31 mouse cellular contexts compared by ENCODE assay signal in the genomic region with DNA sequence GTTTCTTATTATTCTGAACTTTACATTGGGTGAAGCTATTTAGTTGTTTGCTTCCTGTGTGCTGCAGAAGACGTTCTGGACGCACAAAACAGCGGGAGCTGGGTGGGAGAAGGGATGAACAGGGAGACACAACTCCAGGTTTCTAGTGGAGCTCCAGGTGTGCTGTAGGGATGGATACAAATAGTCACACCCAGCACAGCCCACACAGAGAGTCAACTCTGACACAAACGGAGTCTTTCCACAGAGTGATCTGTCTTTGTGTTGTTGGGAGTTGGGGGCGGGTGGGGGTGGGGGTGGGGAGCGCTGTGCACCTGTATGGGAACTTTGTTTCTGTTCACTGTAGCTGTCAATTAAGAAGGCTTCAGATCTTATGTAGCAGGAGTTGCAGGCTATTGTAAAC. TPM values are rescaled to one million over a fixed set of nuclear protein-coding genes. Genes with fewer than 3 reads are reported as not detected.
DNase-seq lines count a peak whose midpoint lies in the region; ATAC-seq and TF ChIP-seq lines count a peak whose summit lies in the region.
"Had no signal": no experiment of that assay in that cellular context is flagged by ENCODE, and none has a peak within 500 bp of the region (broad histone marks: within the 10 kb centered on the region; RNA-seq: fewer than 3 reads in every experiment).

No protein-coding gene starts in this region.

- H3K4me1 ChIP-seq in heart, postnatal 0 days (ENCODE audit: control insufficient read depth, insufficient read depth) = peaks cover 3% of the 10 kb centered on the region; the same call in 1 of the 2 replicates
- peaks cover 26% of the 10 kb centered on the region for H3K4me1 ChIP-seq in thymus, adult 2 months (replicated peaks; ENCODE audit: control insufficient read depth, insufficient read depth, low read length)
- H3K4me1 ChIP-seq in ES-Bruce4 (ENCODE audit: control insufficient read depth, insufficient read depth, low read length) = peaks cover 10% of the 10 kb centered on the region

- no peak for TF ChIP-seq EP300 in heart, postnatal 0 days (IDR thresholded peaks at IDR 0.05; ENCODE audit: low read depth)
- no peak for TF ChIP-seq EP300 in ES-Bruce4 (IDR thresholded peaks at IDR 0.05; ENCODE audit: insufficient read depth, low read depth, low read length)

- no peak for TF ChIP-seq POLR2A in thymus, adult 2 months (IDR thresholded peaks at IDR 0.05; ENCODE audit: control insufficient read depth, extremely low read depth, insufficient read depth, low read length, poor library complexity)
- no peak for TF ChIP-seq POLR2A in ES-Bruce4 (IDR thresholded peaks at IDR 0.05; ENCODE audit: insufficient read depth, low read length)

- TF ChIP-seq CTCF in heart, postnatal 0 days (IDR thresholded peaks at IDR 0.05; ENCODE audit: low read depth) = no peak
- TF ChIP-seq CTCF in thymus, adult 2 months (IDR thresholded peaks at IDR 0.05; ENCODE audit: borderline replicate concordance, control insufficient read depth, extremely low read depth, insufficient read depth, low read length, poor library complexity) = no peak
- no peak for TF ChIP-seq CTCF in ES-Bruce4 (IDR thresholded peaks at IDR 0.05; ENCODE audit: low read depth, low read length)

- DNase-seq in heart, postnatal 0 days (ENCODE audit: low spot score) = no peak
- no peak for DNase-seq in heart, adult 8-10 months (ENCODE audit: low spot score)
- no peak for DNase-seq in thymus, adult 2 months
- DNase-seq in thymus, postnatal 10 days (ENCODE audit: low spot score in 2 of 2) = no peak
- DNase-seq in thymus, postnatal 4 days = peak; percentile 49
- DNase-seq in cerebellum, postnatal 25 days = no peak
- no peak for DNase-seq in right cerebral cortex, postnatal 4 days
- DNase-seq: adrenal gland, postnatal 10 days; adrenal gland, postnatal 36 days; cerebellum, adult 18-20 months; cerebellum, adult 9-10 months; cerebellum, postnatal 14 days; forebrain, postnatal 0 days; gastrocnemius, adult 2 months; gastrocnemius, postnatal 14 days; heart, adult 18-20 months had no signal

- H3K27ac ChIP-seq in heart, postnatal 0 days (ENCODE audit: low read depth) = peak overlapping the region; percentile 51; the same call in 1 of the 2 replicates
- H3K27ac ChIP-seq in thymus, adult 2 months (ENCODE audit: control insufficient read depth, insufficient read depth, low read length) = peak overlapping the region; percentile 95
- H3K27ac ChIP-seq in ES-Bruce4 (ENCODE audit: insufficient read depth, low read length) = peak overlapping the region; percentile 49; the same call in 1 of the 2 replicates
- H3K27ac ChIP-seq: embryonic facial prominence, embryonic 12.5 days; embryonic facial prominence, embryonic 15.5 days; gastrocnemius, adult 2 months; heart, embryonic 10.5 days; heart, embryonic 13.5 days; hindbrain, embryonic 14.5 days; hindbrain, postnatal 0 days had no signal

- H3K27me3 ChIP-seq in heart, postnatal 0 days (ENCODE audit: control insufficient read depth, insufficient read depth, low read length) = no peaks in the 10 kb centered on the region
- no peaks in the 10 kb centered on the region; the same call in 1 of the 2 replicates for H3K27me3 ChIP-seq in thymus, adult 2 months (ENCODE audit: control insufficient read depth, insufficient read depth, low read length)
- no peaks in the 10 kb centered on the region for H3K27me3 ChIP-seq in ES-Bruce4 (ENCODE audit: control insufficient read depth, insufficient read depth, low read length, poor library complexity, severe bottlenecking)
- H3K27me3 ChIP-seq: embryonic facial prominence, embryonic 12.5 days; embryonic facial prominence, embryonic 15.5 days; Patski had no signal

- H3K9ac ChIP-seq in heart, postnatal 0 days (replicated peaks; ENCODE audit: low read depth, low read length) = no peak overlapping the region
- H3K9ac ChIP-seq in ES-Bruce4 (ENCODE audit: low read depth, poor library complexity, severe bottlenecking) = no peak overlapping the region
- H3K9ac ChIP-seq: embryonic facial prominence, embryonic 12.5 days; embryonic facial prominence, embryonic 15.5 days; forebrain, postnatal 0 days; heart, embryonic 13.5 days; hindbrain, embryonic 14.5 days had no signal

- H3K4me3 ChIP-seq in heart, postnatal 0 days (ENCODE audit: low read depth, low read length) = no peak overlapping the region
- no peak overlapping the region for H3K4me3 ChIP-seq in thymus, adult 2 months (ENCODE audit: control insufficient read depth, insufficient read depth, low read length)
- H3K4me3 ChIP-seq in ES-Bruce4 (ENCODE audit: low read depth, low read length) = no peak overlapping the region
- H3K4me3 ChIP-seq: embryonic facial prominence, embryonic 12.5 days; embryonic facial prominence, embryonic 15.5 days; gastrocnemius, adult 2 months; heart, embryonic 10.5 days; heart, embryonic 13.5 days had no signal

- 43% methylated on average over 6 of the region's 6 CpGs for WGBS in heart, postnatal 0 days
- WGBS in thymus, adult 2 months = 32% methylated on average over 6 of the region's 6 CpGs

- no peaks in the 10 kb centered on the region for H3K36me3 ChIP-seq in heart, postnatal 0 days (replicated peaks; ENCODE audit: control insufficient read depth, insufficient read depth, low read length)
- H3K36me3 ChIP-seq in thymus, adult 2 months (ENCODE audit: control insufficient read depth, insufficient read depth, low read length) = no peaks in the 10 kb centered on the region
- no peaks in the 10 kb centered on the region for H3K36me3 ChIP-seq in ES-Bruce4 (ENCODE audit: control insufficient read depth, insufficient read depth, low read length, poor library complexity, severe bottlenecking)
- H3K36me3 ChIP-seq: embryonic facial prominence, embryonic 12.5 days; embryonic facial prominence, embryonic 15.5 days; heart, embryonic 10.5 days; heart, embryonic 13.5 days had no signal

- H3K4me2 ChIP-seq in heart, postnatal 0 days (ENCODE audit: low read depth, low read length) = no peak overlapping the region
- H3K4me2 ChIP-seq: embryonic facial prominence, embryonic 12.5 days; embryonic facial prominence, embryonic 15.5 days; heart, embryonic 13.5 days; hindbrain, embryonic 14.5 days had no signal

- H3K9me3 ChIP-seq in heart, postnatal 0 days (replicated peaks; ENCODE audit: control insufficient read depth, low read length) = no peaks in the 10 kb centered on the region; the same call in 1 of the 2 replicates
- no peaks in the 10 kb centered on the region for H3K9me3 ChIP-seq in ES-Bruce4 (replicated peaks; ENCODE audit: control insufficient read depth, insufficient read depth, low read length, poor library complexity, severe bottlenecking)
- H3K9me3 ChIP-seq: embryonic facial prominence, embryonic 12.5 days; embryonic facial prominence, embryonic 15.5 days; heart, embryonic 10.5 days had no signal

- ATAC-seq in heart, postnatal 0 days (ENCODE audit: insufficient read depth, low read depth) = no peak
- ATAC-seq: forebrain, embryonic 14.5 days; forebrain, postnatal 0 days; hindbrain, postnatal 0 days; inflammation-experienced regulatory T-cells, adult 6 months; Patski had no signal

RNA-seq across cellular contexts. Expression of a gene that starts 7.9 kb away (rescaled TPM):
- total RNA-seq in heart, postnatal 0 days (2014; rRNA removed; ENCODE audit: low replicate concordance) = 15.6 and 19.4 TPM in 2 replicates
- polyA plus RNA-seq in heart, postnatal 0 days (2015; fragmentation: Nextera tagmentation; extraction: Ambion mirVana) = 5.7 and 6.1 TPM in 2 replicates
- 1 to 10 TPM; 2.0 to 2.8 (median 2.6) TPM for total RNA-seq in heart, adult 8-10 months (2022)
- polyA plus RNA-seq in thymus, adult 2 months (2012; rRNA removed) = 102 and 127 TPM in 2 replicates
- polyA plus RNA-seq in ES-Bruce4 (2011; ENCODE audit: insufficient read depth, insufficient read length, low read depth, missing spikeins) = 16.8 and 18.7 TPM in 2 replicates
- total RNA-seq: common myeloid progenitor, adult 5-6 weeks; hematopoietic stem cell, adult 5-6 weeks had no signal

RNA-seq across cellular contexts. Expression of a gene that starts 12.8 kb away (rescaled TPM):
- total RNA-seq in heart, postnatal 0 days (2014; rRNA removed; ENCODE audit: low replicate concordance) = 200 and 216 TPM in 2 replicates
- polyA plus RNA-seq in heart, postnatal 0 days (2015; fragmentation: Nextera tagmentation; extraction: Ambion mirVana) = 29.2 and 33.5 TPM in 2 replicates
- total RNA-seq in heart, adult 8-10 months (2022) = 100 to 1,000 TPM; 136 to 213 (median 183) TPM
- 211 and 230 TPM in 2 replicates for polyA plus RNA-seq in thymus, adult 2 months (2012; rRNA removed)
- 12.5 and 12.8 TPM in 2 replicates for polyA plus RNA-seq in ES-Bruce4 (2011; ENCODE audit: insufficient read depth, insufficient read length, low read depth, missing spikeins)

RNA-seq across cellular contexts. Expression of a gene that starts 40.0 kb away (rescaled TPM):
- 25.1 and 32.7 TPM in 2 replicates for total RNA-seq in heart, postnatal 0 days (2014; rRNA removed; ENCODE audit: low replicate concordance)
- polyA plus RNA-seq in heart, postnatal 0 days (2015; fragmentation: Nextera tagmentation; extraction: Ambion mirVana) = 11.8 and 12.9 TPM in 2 replicates
- total RNA-seq in heart, adult 8-10 months (2022) = 10 to 100 TPM; 53.2 to 61.7 (median 56.4) TPM
- polyA plus RNA-seq in thymus, adult 2 months (2012; rRNA removed) = 59.7 and 65.5 TPM in 2 replicates
- 121 TPM in 2 replicates for polyA plus RNA-seq in ES-Bruce4 (2011; ENCODE audit: insufficient read depth, insufficient read length, low read depth, missing spikeins)

RNA-seq across cellular contexts. Expression of a gene that starts 51.9 kb away (rescaled TPM):
- not detected in 2 replicates for total RNA-seq in heart, postnatal 0 days (2014; rRNA removed; ENCODE audit: low replicate concordance)
- polyA plus RNA-seq in heart, postnatal 0 days (2015; fragmentation: Nextera tagmentation; extraction: Ambion mirVana) = 0.30 TPM in 1 of 2 replicates, not detected in the other
- 1 to 10 TPM; 1.6 to 4.2 (median 2.3) TPM for total RNA-seq in heart, adult 8-10 months (2022)
- polyA plus RNA-seq in thymus, adult 2 months (2012; rRNA removed) = 0.31 TPM in 1 of 2 replicates, not detected in the other
- polyA plus RNA-seq in ES-Bruce4 (2011; ENCODE audit: insufficient read depth, insufficient read length, low read depth, missing spikeins) = 1.7 and 2.6 TPM in 2 replicates
- total RNA-seq: CH12.LX; common myeloid progenitor, adult 5-6 weeks; ES-E14; forebrain, postnatal 0 days; hematopoietic stem cell, adult 5-6 weeks; hindbrain, postnatal 0 days had no signal
- polyA plus RNA-seq: embryonic facial prominence, embryonic 12.5 days; forebrain, embryonic 11.5 days; forebrain, embryonic 14.5 days; hindbrain, embryonic 14.5 days; hindbrain, postnatal 0 days; inflammation-experienced regulatory T-cells, adult 6 months had no signal

RNA-seq across cellular contexts. Expression of a gene that starts 52.0 kb away (rescaled TPM):
- total RNA-seq in heart, postnatal 0 days (2014; rRNA removed; ENCODE audit: low replicate concordance) = 20.0 and 32.8 TPM in 2 replicates
- 21.4 and 22.3 TPM in 2 replicates for polyA plus RNA-seq in heart, postnatal 0 days (2015; fragmentation: Nextera tagmentation; extraction: Ambion mirVana)
- 10 to 100 TPM; 26.7 to 34.8 (median 30.0) TPM for total RNA-seq in heart, adult 8-10 months (2022)
- 26.8 and 32.0 TPM in 2 replicates for polyA plus RNA-seq in thymus, adult 2 months (2012; rRNA removed)
- polyA plus RNA-seq in ES-Bruce4 (2011; ENCODE audit: insufficient read depth, insufficient read length, low read depth, missing spikeins) = 66.8 and 73.1 TPM in 2 replicates
